Mouse (Mus musculus): ENCODE measurements around the gene Coro7. TPM values are rescaled to one million over a fixed set of nuclear protein-coding genes. Genes with fewer than 3 reads are reported as not detected.
A peak's percentile ranks its signal among the peaks of the same experiment; 100 is the strongest.

The Coro7 gene
- polyA plus RNA-seq, 1 experiment from 2014 or later, result 13.1 TPM

DNA sequence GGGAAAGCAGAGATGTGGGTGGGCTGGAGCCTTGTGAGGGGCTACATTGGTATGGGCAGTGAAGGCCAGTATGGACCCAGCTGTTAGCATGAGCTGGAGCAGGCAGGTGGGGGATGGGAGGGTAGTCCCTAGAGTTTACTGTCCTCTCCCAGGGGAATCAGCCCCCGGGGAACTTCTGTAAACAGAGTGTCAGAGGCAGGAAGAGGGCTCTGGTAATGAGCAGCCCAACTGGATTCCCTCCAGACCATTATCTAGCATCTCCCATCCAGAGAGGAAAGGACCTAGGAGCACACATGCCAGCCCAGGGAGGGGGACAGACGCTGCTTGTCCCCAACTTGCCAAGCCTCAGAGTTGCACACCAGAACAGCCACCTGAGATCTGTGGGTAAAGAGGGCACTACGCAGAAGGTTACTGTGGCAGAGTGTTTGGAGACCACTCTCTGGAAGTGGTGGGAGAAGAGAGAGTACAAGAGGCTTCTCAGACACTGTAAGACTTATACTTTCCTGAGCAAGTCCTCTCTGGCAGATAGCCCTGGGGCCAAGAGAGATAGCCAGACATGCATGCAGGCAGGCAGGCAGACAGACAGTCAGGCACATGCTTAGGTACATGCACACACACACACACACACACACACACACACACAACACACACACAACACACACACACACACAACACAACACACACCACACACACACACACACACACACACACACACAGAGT is 38.3 kb downstream of the Coro7 start:
- WGBS, result 25% methylated on average over 3 of the region's 3 CpGs
- no peak overlapping the region; the same call in 1 of the 2 replicates for H3K27ac ChIP-seq (replicated peaks; ENCODE audit: low read depth, low read length)
- peak overlapping the region; percentile 83 for H3K4me3 ChIP-seq (ENCODE audit: low read depth, low read length)
- ATAC-seq (ENCODE audit: insufficient number of reproducible peaks, low FRiP score, low TSS enrichment, low read depth), result no peak
- H3K9ac ChIP-seq (ENCODE audit: low read length), result peak overlapping the region; percentile 89
- peaks cover 3% of the 10 kb centered on the region; the same call in 1 of the 2 replicates for H3K36me3 ChIP-seq (ENCODE audit: control insufficient read depth, insufficient read depth, low read length)
- H3K9me3 ChIP-seq (ENCODE audit: control insufficient read depth, low read length), result no peaks in the 10 kb centered on the region
- no peak for DNase-seq (ENCODE audit: low spot score)
- H3K4me2 ChIP-seq (ENCODE audit: low read depth, severe bottlenecking), result peak overlapping the region; percentile 82
- H3K4me1 ChIP-seq (ENCODE audit: control insufficient read depth, insufficient read depth, low read length), result peaks cover 51% of the 10 kb centered on the region
- H3K27me3 ChIP-seq (ENCODE audit: control insufficient read depth, insufficient read depth, low read length), result no peaks in the 10 kb centered on the region

DNA sequence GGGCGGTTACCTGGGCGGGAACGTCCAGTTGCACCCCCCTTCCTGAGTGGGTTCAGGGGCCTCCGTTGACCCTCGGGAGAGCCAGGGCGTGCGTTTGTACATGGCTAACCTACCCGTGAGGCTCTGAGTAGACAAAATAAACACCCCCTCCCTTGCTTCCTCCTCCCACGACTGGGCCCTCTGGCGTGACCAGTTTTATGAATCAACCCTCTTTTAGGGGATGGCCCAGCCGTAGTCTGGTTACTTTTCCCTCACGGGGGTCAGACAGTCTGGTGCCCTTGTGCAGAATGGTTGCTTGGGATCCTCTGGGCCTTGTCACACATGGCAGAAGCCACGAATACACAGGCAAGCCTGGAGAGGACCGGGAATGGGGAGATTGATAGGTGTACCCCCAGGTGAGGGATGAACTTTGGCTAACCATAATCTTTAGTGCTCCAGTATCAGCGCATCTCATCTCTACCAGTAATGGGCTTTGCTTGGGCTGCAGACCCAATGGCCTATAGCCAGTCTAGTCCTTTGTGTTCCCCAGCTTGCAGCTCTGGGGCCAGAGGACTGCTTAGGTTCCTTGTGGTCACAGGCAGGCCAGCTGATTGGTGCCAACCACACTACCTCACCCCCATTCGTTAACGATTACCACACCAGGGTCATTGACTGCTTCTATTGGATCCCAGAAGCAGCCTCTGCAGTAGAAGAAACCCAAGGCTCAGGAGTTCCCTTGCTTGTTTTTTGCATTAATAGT is 39.1 kb downstream of the Coro7 start:
- H3K4me2 ChIP-seq (ENCODE audit: low read depth, severe bottlenecking), result peak overlapping the region; percentile 82
- H3K9me3 ChIP-seq (ENCODE audit: control insufficient read depth, low read length), result no peaks in the 10 kb centered on the region
- H3K9ac ChIP-seq (ENCODE audit: low read length), result peak overlapping the region; percentile 89
- 3% methylated on average over 17 of the region's 17 CpGs for whole genome bisulfite sequencing
- H3K4me3 ChIP-seq (ENCODE audit: low read depth, low read length), result peak overlapping the region; percentile 83
- ATAC-seq (ENCODE audit: insufficient number of reproducible peaks, low FRiP score, low TSS enrichment, low read depth) (peak; percentile 22; the same call in 1 of the 2 replicates), DNase-seq (ENCODE audit: low spot score) (no peak)
- H3K36me3 ChIP-seq (ENCODE audit: control insufficient read depth, insufficient read depth, low read length), result peaks cover 5% of the 10 kb centered on the region; the same call in 1 of the 2 replicates
- H3K27ac ChIP-seq (replicated peaks; ENCODE audit: low read depth, low read length), result peak overlapping the region; percentile 77; the same call in 1 of the 2 replicates
- H3K27me3 ChIP-seq (ENCODE audit: control insufficient read depth, insufficient read depth, low read length), result no peaks in the 10 kb centered on the region
- peaks cover 43% of the 10 kb centered on the region for H3K4me1 ChIP-seq (ENCODE audit: control insufficient read depth, insufficient read depth, low read length)

DNA sequence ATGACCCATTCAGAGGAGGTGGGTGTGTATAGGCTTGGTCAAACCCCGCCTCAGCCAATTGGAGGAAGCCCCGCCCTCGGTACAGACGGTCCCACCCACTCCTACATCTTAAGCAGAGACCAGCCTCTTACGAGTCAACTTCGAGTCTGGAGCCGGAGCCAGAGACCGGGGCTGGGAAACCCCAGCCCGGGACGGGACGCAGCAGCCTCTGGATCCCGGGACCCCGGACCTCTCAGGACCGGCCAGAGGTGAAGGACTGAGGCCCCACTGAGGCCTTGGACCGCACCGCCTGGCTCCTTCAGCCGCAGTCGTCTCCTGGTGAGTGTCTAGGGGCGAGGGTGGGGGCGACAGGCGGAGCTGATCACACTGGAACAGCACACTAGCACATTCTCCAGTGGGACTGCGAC is 39.7 kb downstream of the Coro7 start, which contains the start of the genes Vasn and Dnaja3:
TSS of gene Vasn (plus strand) at position 111 of the 407 bp plus-strand sequence.
TSS of gene Dnaja3 (plus strand) at position 159 of the 407 bp plus-strand sequence.
- Histone ChIP-seq H3K9me3 (ENCODE audit: control insufficient read depth, low read length) (no peaks in the 10 kb centered on the region), H3K36me3 (ENCODE audit: control insufficient read depth, insufficient read depth, low read length) (peaks cover 5% of the 10 kb centered on the region; the same call in 1 of the 2 replicates), H3K4me1 (ENCODE audit: control insufficient read depth, insufficient read depth, low read length) (peaks cover 42% of the 10 kb centered on the region), H3K4me3 (ENCODE audit: low read depth, low read length) (peak within 1 kb of the TSS; percentile 83), H3K27me3 (ENCODE audit: control insufficient read depth, insufficient read depth, low read length) (no peaks in the 10 kb centered on the region), H3K4me2 (ENCODE audit: low read depth, severe bottlenecking) (peak within 1 kb of the TSS; percentile 82), H3K9ac (ENCODE audit: low read length) (peak within 1 kb of the TSS; percentile 89), H3K27ac (replicated peaks; ENCODE audit: low read depth, low read length) (peak within 1 kb of the TSS; percentile 77; the same call in 1 of the 2 replicates)
- peak; percentile 95 for ATAC-seq (ENCODE audit: insufficient number of reproducible peaks, low FRiP score, low TSS enrichment, low read depth)
- DNase-seq (ENCODE audit: low spot score), result peak; percentile 91
- 1% methylated on average over 22 of the region's 22 CpGs for WGBS

DNA sequence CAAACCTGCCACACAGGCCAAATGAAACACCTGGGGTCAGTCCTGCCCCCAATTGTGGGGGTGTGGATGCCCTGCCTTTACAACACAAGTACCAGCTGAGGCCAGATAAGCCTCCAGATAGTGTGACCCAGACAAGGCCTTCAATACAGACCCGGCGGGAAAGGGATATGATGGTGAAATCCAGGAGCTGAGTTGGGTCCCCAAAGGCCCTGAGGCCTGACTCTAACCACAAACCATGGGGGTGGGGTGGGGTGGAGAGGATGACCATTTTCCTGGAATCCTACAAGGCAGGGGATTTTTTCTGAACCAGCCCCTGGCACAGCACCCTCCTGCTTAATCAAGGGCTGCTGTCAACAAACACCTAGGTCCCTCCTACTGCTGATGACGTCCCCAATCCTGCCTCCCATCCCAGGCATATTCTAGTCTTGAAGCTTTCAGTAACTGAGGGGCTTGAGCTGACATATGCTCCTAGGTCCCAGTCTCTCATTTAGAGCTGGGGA is 40.6 kb downstream of the Coro7 start:
- WGBS, result 83% methylated on average over 3 of the region's 3 CpGs
- DNase-seq (ENCODE audit: low spot score), result no peak
- Histone ChIP-seq H3K27ac (replicated peaks; ENCODE audit: low read depth, low read length) (no peak overlapping the region), H3K36me3 (ENCODE audit: control insufficient read depth, insufficient read depth, low read length) (peaks cover 5% of the 10 kb centered on the region; the same call in 1 of the 2 replicates), H3K27me3 (ENCODE audit: control insufficient read depth, insufficient read depth, low read length) (no peaks in the 10 kb centered on the region), H3K4me3 (ENCODE audit: low read depth, low read length) (no peak overlapping the region), H3K4me1 (ENCODE audit: control insufficient read depth, insufficient read depth, low read length) (peaks cover 34% of the 10 kb centered on the region), H3K9me3 (ENCODE audit: control insufficient read depth, low read length) (no peaks in the 10 kb centered on the region), H3K4me2 (ENCODE audit: low read depth, severe bottlenecking) (no peak overlapping the region), H3K9ac (ENCODE audit: low read length) (no peak overlapping the region)
- no peak for ATAC-seq (ENCODE audit: insufficient number of reproducible peaks, low FRiP score, low TSS enrichment, low read depth)

DNA sequence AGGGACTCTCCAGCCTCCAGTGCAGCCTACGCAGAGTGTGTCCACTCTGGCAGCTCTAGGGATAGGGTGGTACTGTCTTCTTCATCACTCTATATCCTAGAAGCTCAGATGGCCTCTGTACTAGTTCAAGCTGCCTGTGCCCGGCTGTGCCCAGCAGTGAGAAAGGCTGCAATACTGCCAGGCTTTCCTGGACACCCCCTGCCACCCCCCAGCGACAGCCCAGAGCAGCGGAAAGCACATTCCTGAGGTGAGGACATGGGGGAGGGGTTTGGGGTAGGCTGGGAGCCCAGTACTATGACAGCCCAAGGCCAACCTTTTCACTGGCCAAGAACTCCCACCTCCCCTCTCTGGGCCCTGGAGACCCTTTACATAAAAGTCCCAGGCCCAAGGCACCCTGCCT is 43.8 kb downstream of the Coro7 start:
- DNase-seq (ENCODE audit: low spot score), result no peak
- no peak overlapping the region; the same call in 1 of the 2 replicates for H3K27ac ChIP-seq (replicated peaks; ENCODE audit: low read depth, low read length)
- peaks cover 5% of the 10 kb centered on the region for H3K4me1 ChIP-seq (ENCODE audit: control insufficient read depth, insufficient read depth, low read length)
- H3K27me3 ChIP-seq (ENCODE audit: control insufficient read depth, insufficient read depth, low read length), result no peaks in the 10 kb centered on the region
- no peak overlapping the region for H3K9ac ChIP-seq (ENCODE audit: low read length)
- no peak overlapping the region for H3K4me2 ChIP-seq (ENCODE audit: low read depth, severe bottlenecking)
- WGBS, result 73% methylated on average over 4 of the region's 4 CpGs
- 0 out of 2 replicates have a peak, but pooled peaks cover 7% of the 10 kb centered on the region for H3K36me3 ChIP-seq (ENCODE audit: control insufficient read depth, insufficient read depth, low read length)
- no peak for ATAC-seq (ENCODE audit: insufficient number of reproducible peaks, low FRiP score, low TSS enrichment, low read depth)
- no peak overlapping the region for H3K4me3 ChIP-seq (ENCODE audit: low read depth, low read length)
- H3K9me3 ChIP-seq (ENCODE audit: control insufficient read depth, low read length), result no peaks in the 10 kb centered on the region

DNA sequence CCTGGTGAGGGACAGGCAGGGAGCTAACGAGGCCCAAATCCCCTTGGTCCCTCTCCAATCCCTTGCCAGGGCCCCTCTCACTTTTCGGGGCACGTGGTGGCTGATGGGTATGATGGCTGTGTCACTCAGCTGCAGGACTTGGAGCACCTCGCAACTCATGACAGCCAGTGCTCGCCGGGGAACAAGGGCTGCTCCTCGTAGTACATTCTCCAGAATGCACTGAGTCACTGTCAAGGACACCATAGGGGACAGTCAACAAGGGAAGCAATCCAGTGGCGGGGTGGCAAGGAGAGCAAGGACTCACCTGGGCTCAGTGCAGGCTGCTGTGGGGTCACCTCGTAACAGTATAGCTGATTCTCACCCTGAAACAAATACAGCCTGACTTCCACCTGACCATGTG is 44.9 kb downstream of the Coro7 start:
- H3K4me3 ChIP-seq (ENCODE audit: low read depth, low read length), result no peak overlapping the region
- H3K27ac ChIP-seq (replicated peaks; ENCODE audit: low read depth, low read length), result no peak overlapping the region
- H3K4me1 ChIP-seq (ENCODE audit: control insufficient read depth, insufficient read depth, low read length), result no peaks in the 10 kb centered on the region
- H3K27me3 ChIP-seq (ENCODE audit: control insufficient read depth, insufficient read depth, low read length), result no peaks in the 10 kb centered on the region
- H3K4me2 ChIP-seq (ENCODE audit: low read depth, severe bottlenecking), result no peak overlapping the region
- DNase-seq (ENCODE audit: low spot score) (no peak), ATAC-seq (ENCODE audit: insufficient number of reproducible peaks, low FRiP score, low TSS enrichment, low read depth) (no peak)
- peaks cover 7% of the 10 kb centered on the region; the same call in 1 of the 2 replicates for H3K36me3 ChIP-seq (ENCODE audit: control insufficient read depth, insufficient read depth, low read length)
- no peaks in the 10 kb centered on the region for H3K9me3 ChIP-seq (ENCODE audit: control insufficient read depth, low read length)
- H3K9ac ChIP-seq (ENCODE audit: low read length), result no peak overlapping the region
- 83% methylated on average over 9 of the region's 9 CpGs for WGBS

DNA sequence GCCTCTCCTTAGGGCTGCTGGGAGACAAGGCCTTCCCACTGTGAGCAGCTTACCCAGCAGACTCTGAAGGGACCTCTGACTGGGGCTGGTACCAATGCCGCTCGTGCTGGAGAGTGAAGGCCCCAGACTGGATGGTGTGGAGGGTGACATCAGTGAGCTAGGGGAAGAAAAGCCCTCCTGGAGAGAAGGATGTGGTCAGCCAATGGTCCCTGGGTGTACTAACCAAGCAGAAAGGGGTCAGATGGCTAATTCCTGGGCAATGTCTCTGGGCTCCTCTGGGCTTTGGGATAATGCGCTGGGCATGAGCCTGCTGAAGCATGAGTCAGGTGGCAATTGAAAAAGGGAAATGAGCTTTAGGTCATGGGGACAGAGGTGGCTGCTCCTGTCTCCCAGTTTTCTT is 45.9 kb downstream of the Coro7 start:
- Histone ChIP-seq H3K9me3 (ENCODE audit: control insufficient read depth, low read length) (no peaks in the 10 kb centered on the region), H3K27ac (replicated peaks; ENCODE audit: low read depth, low read length) (no peak overlapping the region), H3K27me3 (ENCODE audit: control insufficient read depth, insufficient read depth, low read length) (no peaks in the 10 kb centered on the region), H3K36me3 (ENCODE audit: control insufficient read depth, insufficient read depth, low read length) (peaks cover 9% of the 10 kb centered on the region; the same call in 1 of the 2 replicates), H3K4me1 (ENCODE audit: control insufficient read depth, insufficient read depth, low read length) (no peaks in the 10 kb centered on the region), H3K9ac (ENCODE audit: low read length) (no peak overlapping the region), H3K4me2 (ENCODE audit: low read depth, severe bottlenecking) (no peak overlapping the region), H3K4me3 (ENCODE audit: low read depth, low read length) (no peak overlapping the region)
- ATAC-seq (ENCODE audit: insufficient number of reproducible peaks, low FRiP score, low TSS enrichment, low read depth) (no peak), DNase-seq (ENCODE audit: low spot score) (no peak)
- 98% methylated on average over 3 of the region's 3 CpGs for WGBS

DNA sequence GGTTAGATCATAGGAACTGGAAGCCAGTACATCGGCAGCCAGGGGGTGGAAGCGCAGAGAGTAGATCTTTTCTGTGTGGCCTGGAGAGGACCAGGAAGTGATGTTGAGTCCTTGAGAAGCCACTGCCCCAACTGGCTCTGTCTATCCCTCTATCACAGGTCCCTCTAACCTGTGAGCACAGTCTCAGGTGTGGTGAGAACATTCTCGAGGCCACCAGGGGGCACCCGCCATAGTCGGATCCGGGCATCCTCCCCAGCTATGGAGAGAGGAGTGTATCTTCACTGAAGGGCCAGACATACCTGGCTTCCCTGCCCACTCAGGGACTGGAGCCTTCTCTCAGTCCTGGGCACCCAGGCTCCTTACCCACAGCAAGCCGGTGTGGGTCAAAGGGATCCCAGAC is 47.5 kb downstream of the Coro7 start:
- H3K9me3 ChIP-seq (ENCODE audit: control insufficient read depth, low read length), result no peaks in the 10 kb centered on the region
- H3K36me3 ChIP-seq (ENCODE audit: control insufficient read depth, insufficient read depth, low read length), result peaks cover 12% of the 10 kb centered on the region
- no peaks in the 10 kb centered on the region for H3K4me1 ChIP-seq (ENCODE audit: control insufficient read depth, insufficient read depth, low read length)
- H3K4me2 ChIP-seq (ENCODE audit: low read depth, severe bottlenecking), result no peak overlapping the region
- DNase-seq (ENCODE audit: low spot score) (peak; percentile 74), ATAC-seq (ENCODE audit: insufficient number of reproducible peaks, low FRiP score, low TSS enrichment, low read depth) (0 out of 2 replicates have a peak, but pooled peaks have one; percentile 2)
- no peak overlapping the region for H3K9ac ChIP-seq (ENCODE audit: low read length)
- WGBS, result 42% methylated on average over 7 of the region's 7 CpGs
- H3K27ac ChIP-seq (replicated peaks; ENCODE audit: low read depth, low read length), result peak overlapping the region; percentile 52; the same call in 1 of the 2 replicates
- H3K4me3 ChIP-seq (ENCODE audit: low read depth, low read length), result no peak overlapping the region
- H3K27me3 ChIP-seq (ENCODE audit: control insufficient read depth, insufficient read depth, low read length), result no peaks in the 10 kb centered on the region

All from limb, embryonic 11.5 days (tissue).